Mouse (Mus musculus) embryonic facial prominence, embryonic 15.5 days (tissue): ENCODE measurements around the gene Cdc123. TPM values are rescaled to one million over a fixed set of nuclear protein-coding genes. Genes with fewer than 3 reads are reported as not detected.

Source experiments
- ATAC-seq: fragments of 200-750 bp; cut with Nextera tagmentation; 2 replicates; pipeline ENCODE4 v1.8.0; 2017; ENCODE audit warnings: low read depth, moderate TSS enrichment; ENCODE audit not compliant: insufficient number of reproducible peaks, low FRiP score, low TSS enrichment
- H3K27ac ChIP-seq: fragments of 300-500 bp; sonication (generic); replicated peaks from 2 replicates; pipeline ENCODE4 v1.5.1; 2015; ENCODE audit warnings: mild to moderate bottlenecking, inconsistent platforms
- H3K27me3 ChIP-seq: fragments of 300-500 bp; sonication (generic); 2 replicates; pipeline ENCODE4 v1.6.1; 2015; ENCODE audit warnings: inconsistent platforms
- H3K36me3 ChIP-seq: fragments of 300-500 bp; sonication (generic); 2 replicates; pipeline ENCODE4 v1.6.1; 2015; ENCODE audit warnings: mild to moderate bottlenecking, inconsistent platforms
- H3K4me1 ChIP-seq: fragments of 300-500 bp; sonication (generic); 2 replicates; pipeline ENCODE4 v1.6.1; 2015; ENCODE audit warnings: inconsistent platforms
- H3K4me2 ChIP-seq: fragments of 300-500 bp; sonication (generic); replicated peaks from 2 replicates; pipeline ENCODE4 v1.6.1; 2015; ENCODE audit warnings: mild to moderate bottlenecking, inconsistent platforms
- H3K4me3 ChIP-seq: fragments of 300-500 bp; sonication (generic); replicated peaks from 2 replicates; pipeline ENCODE4 v1.5.1; 2015; ENCODE audit warnings: mild to moderate bottlenecking, inconsistent platforms
- H3K9ac ChIP-seq: fragments of 300-500 bp; sonication (generic); 2 replicates; pipeline ENCODE4 v1.6.1; 2015; ENCODE audit warnings: inconsistent platforms
- H3K9me3 ChIP-seq: fragments of 300-500 bp; sonication (generic); replicated peaks from 2 replicates; pipeline ENCODE4 v1.6.1; 2016; ENCODE audit warnings: inconsistent platforms
- WGBS: fragments of 180-500 bp; shearing (Covaris S2); methylation state at CpG from one replicate; pipeline ENCODE4 v1.1.7; 2015; 5-methylcytosine and 5-hydroxymethylcytosine counted together
- polyA plus RNA-seq: library from polyadenylated mRNA; unstranded; fragments of >200 nt; fragmentation: Nextera tagmentation; extraction: Ambion mirVana; gene quantifications from 2 replicates; pipeline ENCODE4 v1.2.1, GENCODE M21; 2015

Gene Cdc123
- polyA plus RNA-seq, 1 experiment from 2014 or later, result 299 TPM

GRCm38 (mm10) chr2:5768946-5769345 is 76.0 kb downstream of the Cdc123 start:
- 80% methylated on average over 4 of the region's 4 CpGs for WGBS
- H3K4me3 ChIP-seq, result no peak overlapping the region
- H3K9ac ChIP-seq, result no peak overlapping the region
- no peaks in the 10 kb centered on the region for H3K4me1 ChIP-seq
- ATAC-seq, result no peak
- H3K9me3 ChIP-seq, result no peaks in the 10 kb centered on the region
- H3K4me2 ChIP-seq, result no peak overlapping the region
- H3K27ac ChIP-seq, result no peak overlapping the region
- H3K27me3 ChIP-seq, result no peaks in the 10 kb centered on the region
- H3K36me3 ChIP-seq, result no peaks in the 10 kb centered on the region

DNA sequence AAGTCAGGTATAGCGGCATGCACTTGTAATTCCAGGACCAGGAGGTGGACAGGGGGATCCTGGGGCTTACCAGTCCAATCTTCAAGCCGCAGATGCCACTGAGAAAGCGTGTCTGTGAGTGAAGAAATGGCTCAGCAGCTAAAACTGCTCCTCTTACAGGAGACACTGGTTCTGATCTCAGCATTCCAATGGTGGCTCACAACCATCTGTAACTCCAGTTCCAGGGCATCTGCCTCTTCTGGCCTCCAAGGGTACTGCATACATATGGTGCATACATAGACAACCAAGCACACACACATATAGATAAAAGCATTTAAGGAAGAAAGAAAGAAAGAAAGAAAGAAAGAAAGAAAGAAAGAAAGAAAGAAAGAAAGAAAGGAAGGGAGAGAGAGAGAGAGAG is 82.9 kb downstream of the Cdc123 start:
- 92% methylated on average over 3 of the region's 3 CpGs for WGBS
- H3K27me3 ChIP-seq, result no peaks in the 10 kb centered on the region
- H3K36me3 ChIP-seq, result no peaks in the 10 kb centered on the region

DNA sequence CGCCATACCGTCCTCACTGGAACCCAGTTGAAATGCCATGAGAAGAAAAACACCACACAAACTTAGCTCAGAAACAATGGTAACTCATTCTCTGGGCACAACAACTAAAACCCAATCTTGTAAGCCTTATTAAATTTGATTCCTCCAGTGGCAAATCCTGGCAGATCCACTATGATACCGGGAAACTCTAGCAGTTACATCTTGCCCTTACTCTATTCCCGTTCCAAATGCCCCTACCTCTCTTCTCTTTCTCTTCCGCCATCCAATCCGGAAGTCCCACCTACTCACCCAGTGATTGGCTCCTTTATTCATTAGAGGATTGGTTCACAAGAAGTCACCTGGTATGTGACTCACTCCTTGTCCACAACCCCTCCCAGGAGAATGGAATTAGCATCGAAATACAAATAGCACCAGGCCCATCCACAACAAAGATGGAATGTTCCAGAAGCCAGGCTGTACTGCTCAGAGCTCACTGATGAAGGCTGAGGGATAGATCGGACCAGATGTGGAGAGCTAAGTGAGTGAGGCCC is 84.4 kb downstream of the Cdc123 start:
- ATAC-seq, result no peak
- Histone ChIP-seq H3K36me3 (no peaks in the 10 kb centered on the region), H3K4me2 (no peak overlapping the region), H3K27ac (no peak overlapping the region), H3K9me3 (no peaks in the 10 kb centered on the region), H3K9ac (no peak overlapping the region), H3K4me1 (no peaks in the 10 kb centered on the region), H3K27me3 (no peaks in the 10 kb centered on the region), H3K4me3 (no peak overlapping the region)
- 79% methylated on average over 8 of the region's 8 CpGs for WGBS

More for the DNA sequence above, 82.9 kb downstream of the Cdc123 start:
- H3K4me2 ChIP-seq, result no peak overlapping the region
- H3K4me1 ChIP-seq, result no peaks in the 10 kb centered on the region
- no peaks in the 10 kb centered on the region for H3K9me3 ChIP-seq
- no peak for ATAC-seq
- H3K27ac ChIP-seq, result no peak overlapping the region
- no peak overlapping the region for H3K9ac ChIP-seq
- H3K4me3 ChIP-seq, result no peak overlapping the region

- H3K36me3 ChIP-seq, result no peaks in the 10 kb centered on the region
- H3K9ac ChIP-seq, result no peak overlapping the region
- no peaks in the 10 kb centered on the region for H3K27me3 ChIP-seq
- no peak for ATAC-seq
- WGBS, result 88% methylated on average over 2 of the region's 2 CpGs
- no peak overlapping the region for H3K4me3 ChIP-seq
- H3K27ac ChIP-seq, result no peak overlapping the region
- H3K4me2 ChIP-seq, result no peak overlapping the region
- no peaks in the 10 kb centered on the region for H3K9me3 ChIP-seq
- no peaks in the 10 kb centered on the region for H3K4me1 ChIP-seq
These were observed 86.4 kb downstream of the Cdc123 start for GRCm38 (mm10) chr2:5758569-5758968.

DNA sequence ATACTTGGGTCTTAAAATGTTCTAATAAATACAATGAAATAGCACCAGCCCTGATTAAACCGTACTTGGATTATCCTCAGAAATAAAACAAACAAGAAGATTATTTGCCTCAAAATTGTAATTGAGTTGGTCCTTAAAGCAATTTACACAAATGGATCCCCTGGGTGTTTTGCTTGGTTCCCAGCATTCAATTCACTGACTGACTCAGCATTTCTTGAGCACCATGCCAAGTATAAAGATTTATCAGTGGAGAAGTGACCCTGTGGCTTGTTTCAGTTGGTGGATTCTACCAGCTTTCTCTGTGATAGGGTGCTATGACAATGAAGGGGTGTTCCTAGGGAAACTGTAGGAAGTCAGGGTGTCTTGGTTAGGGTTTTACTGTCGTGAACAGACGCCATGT is 94.1 kb downstream of the Cdc123 start:
- ATAC-seq, result no peak
- 81% methylated on average over 3 of the region's 3 CpGs for WGBS

GRCm38 (mm10) chr2:5749210-5749609 is 95.8 kb downstream of the Cdc123 start:
- ATAC-seq, result no peak
- no peaks in the 10 kb centered on the region for H3K36me3 ChIP-seq
- H3K4me3 ChIP-seq, result no peak overlapping the region
- no peaks in the 10 kb centered on the region for H3K4me1 ChIP-seq
- WGBS, result 74% methylated on average over 6 of the region's 6 CpGs
- no peak overlapping the region for H3K27ac ChIP-seq
- H3K27me3 ChIP-seq, result no peaks in the 10 kb centered on the region
- H3K4me2 ChIP-seq, result no peak overlapping the region
- H3K9me3 ChIP-seq, result no peaks in the 10 kb centered on the region
- H3K9ac ChIP-seq, result no peak overlapping the region

More for the DNA sequence above, 94.1 kb downstream of the Cdc123 start:
- Histone ChIP-seq H3K27me3 (no peaks in the 10 kb centered on the region), H3K36me3 (no peaks in the 10 kb centered on the region), H3K4me3 (no peak overlapping the region), H3K9ac (no peak overlapping the region), H3K9me3 (no peaks in the 10 kb centered on the region), H3K4me1 (no peaks in the 10 kb centered on the region), H3K4me2 (no peak overlapping the region), H3K27ac (no peak overlapping the region)

GRCm38 (mm10) chr2:5747545-5748043 is 97.4 kb downstream of the Cdc123 start:
- Histone ChIP-seq H3K36me3 (no peaks in the 10 kb centered on the region), H3K4me2 (no peak overlapping the region), H3K27me3 (no peaks in the 10 kb centered on the region), H3K4me1 (no peaks in the 10 kb centered on the region), H3K27ac (no peak overlapping the region), H3K9me3 (no peaks in the 10 kb centered on the region), H3K9ac (no peak overlapping the region), H3K4me3 (no peak overlapping the region)
- ATAC-seq, result no peak
- WGBS, result 76% methylated on average over 5 of the region's 5 CpGs

DNA sequence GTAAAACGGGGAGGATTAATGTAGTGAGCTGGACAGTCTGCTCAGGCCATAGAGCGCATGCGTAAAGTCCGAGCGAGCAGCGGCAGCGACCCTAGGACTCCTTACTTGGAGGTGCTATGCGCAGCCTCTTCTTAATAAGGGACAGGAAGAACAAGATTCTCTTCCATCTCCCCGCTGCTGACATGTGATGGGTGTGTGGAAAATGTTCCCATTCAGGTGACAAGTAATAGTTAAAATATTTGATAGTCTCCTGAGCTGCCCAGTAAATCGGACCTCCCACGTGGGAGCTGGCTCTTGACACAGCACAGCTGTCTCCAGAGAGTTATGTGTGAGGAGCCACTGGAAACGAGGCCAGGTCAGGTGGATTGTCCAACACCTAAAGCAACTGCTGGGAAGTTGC is 98.4 kb downstream of the Cdc123 start:
- no peaks in the 10 kb centered on the region for H3K9me3 ChIP-seq
- no peak overlapping the region for H3K9ac ChIP-seq
- H3K27ac ChIP-seq, result no peak overlapping the region
- H3K27me3 ChIP-seq, result no peaks in the 10 kb centered on the region
- no peaks in the 10 kb centered on the region for H3K36me3 ChIP-seq
- 73% methylated on average over 12 of the region's 12 CpGs for WGBS
- H3K4me3 ChIP-seq, result no peak overlapping the region
- H3K4me2 ChIP-seq, result no peak overlapping the region
- no peak for ATAC-seq
- no peaks in the 10 kb centered on the region for H3K4me1 ChIP-seq

Other genes with a start within 250 kb of the Cdc123 start
- 6.9 and 10.4 TPM in 2 replicates for gene Camk1d, start 130.6 kb downstream of the Cdc123 start, polyA plus RNA-seq
- 60.0 and 63.2 TPM in 2 replicates for gene Nudt5, start 145 bp downstream of the Cdc123 start, polyA plus RNA-seq
- gene Gm13199, start 17.8 kb upstream of the Cdc123 start, polyA plus RNA-seq, result 1.1 and 1.2 TPM in 2 replicates
- gene Sec61a2, start 50.3 kb upstream of the Cdc123 start, polyA plus RNA-seq, result 77.5 and 89.7 TPM in 2 replicates
- 2.5 and 4.6 TPM in 2 replicates for gene Dhtkd1, start 97.6 kb upstream of the Cdc123 start, polyA plus RNA-seq
- 10.0 and 10.4 TPM in 2 replicates for gene Upf2, start 106.3 kb upstream of the Cdc123 start, polyA plus RNA-seq